ENCODE assay signal across 8 mouse cellular contexts in genomic region chr17:29176391-29177267, GRCm38 (mm10).
A peak's percentile ranks its signal among the peaks of the same experiment; 100 is the strongest.
DNase-seq lines count a peak whose midpoint lies in the region; ATAC-seq and TF ChIP-seq lines count a peak whose summit lies in the region.

No protein-coding gene starts in this region.

- peak; percentile 53 for TF ChIP-seq CTCF in bone marrow macrophage, adult 2 months (IDR thresholded peaks at IDR 0.05; ENCODE audit: low read depth, low read length)

- peak; percentile 75 for DNase-seq in CD4-positive, CD25-positive, alpha-beta regulatory T cell, adult 2 months (ENCODE audit: low read depth, low spot score)
- DNase-seq in heart, postnatal 4 days = peak; percentile 83
- peak; percentile 78 for DNase-seq in layer of hippocampus, postnatal 14 days (ENCODE audit: low spot score in 2 of 2)
- DNase-seq in mesoderm, embryonic 11.5 days (ENCODE audit: low read depth, low spot score) = peak; percentile 63

- H3K4me3 ChIP-seq in bone marrow macrophage, adult 2 months (ENCODE audit: insufficient read depth, low read length) = no peak overlapping the region
- H3K4me3 ChIP-seq in forebrain, embryonic 12.5 days (replicated peaks) = no peak overlapping the region
- H3K4me3 ChIP-seq in stomach, embryonic 16.5 days (replicated peaks; ENCODE audit: low read length) = no peak overlapping the region

- H3K9me3 ChIP-seq in forebrain, embryonic 12.5 days = no peaks in the 10 kb centered on the region
- H3K9me3 ChIP-seq in stomach, embryonic 16.5 days (replicated peaks; ENCODE audit: control insufficient read depth, low read length) = no peaks in the 10 kb centered on the region

- no peaks in the 10 kb centered on the region for H3K36me3 ChIP-seq in forebrain, embryonic 12.5 days (replicated peaks)
- no peaks in the 10 kb centered on the region for H3K36me3 ChIP-seq in stomach, embryonic 16.5 days (ENCODE audit: control insufficient read depth, insufficient read depth, low read length)

- H3K4me2 ChIP-seq in forebrain, embryonic 12.5 days = peak overlapping the region; percentile 27
- H3K4me2 ChIP-seq in stomach, embryonic 16.5 days (ENCODE audit: low read depth, low read length) = no peak overlapping the region

- ATAC-seq in CD4-positive, CD25-positive, alpha-beta regulatory T cell, adult 4 months = no peak
- peak; percentile 83 for ATAC-seq in forebrain, embryonic 12.5 days (ENCODE audit: low FRiP score)
- ATAC-seq in stomach, embryonic 16.5 days (ENCODE audit: insufficient read depth, low FRiP score) = 0 out of 2 replicates have a peak, but pooled peaks have one; percentile 35

- H3K27ac ChIP-seq in bone marrow macrophage, adult 2 months (ENCODE audit: insufficient read depth, low read depth, low read length) = no peak overlapping the region
- H3K27ac ChIP-seq in forebrain, embryonic 12.5 days = peak overlapping the region; percentile 42; the same call in 1 of the 2 replicates
- H3K27ac ChIP-seq in stomach, embryonic 16.5 days (ENCODE audit: low read length) = no peak overlapping the region

- no peaks in the 10 kb centered on the region; the same call in 1 of the 2 replicates for H3K4me1 ChIP-seq in bone marrow macrophage, adult 2 months (ENCODE audit: control insufficient read depth, insufficient read depth, low read length)
- H3K4me1 ChIP-seq in forebrain, embryonic 12.5 days = peaks cover 12% of the 10 kb centered on the region
- H3K4me1 ChIP-seq in stomach, embryonic 16.5 days (ENCODE audit: control insufficient read depth, insufficient read depth, low read length) = peaks cover 3% of the 10 kb centered on the region; the same call in 1 of the 2 replicates

- 13% methylated on average over 9 of the region's 9 CpGs for WGBS in forebrain, embryonic 12.5 days
- WGBS in stomach, embryonic 16.5 days = 22% methylated on average over 9 of the region's 9 CpGs

- no peaks in the 10 kb centered on the region; the same call in 1 of the 2 replicates for H3K27me3 ChIP-seq in forebrain, embryonic 12.5 days
- no peaks in the 10 kb centered on the region for H3K27me3 ChIP-seq in stomach, embryonic 16.5 days (ENCODE audit: control insufficient read depth, insufficient read depth, low read length)

- H3K9ac ChIP-seq in forebrain, embryonic 12.5 days = no peak overlapping the region
- H3K9ac ChIP-seq in stomach, embryonic 16.5 days (ENCODE audit: low read length) = no peak overlapping the region

- no peak for TF ChIP-seq POLR2A in bone marrow macrophage, adult 2 months (IDR thresholded peaks at IDR 0.05; ENCODE audit: borderline replicate concordance, low read depth, low read length)
